Comparison of ENCODE assay signal across 13 mouse cellular contexts in the genomic region with DNA sequence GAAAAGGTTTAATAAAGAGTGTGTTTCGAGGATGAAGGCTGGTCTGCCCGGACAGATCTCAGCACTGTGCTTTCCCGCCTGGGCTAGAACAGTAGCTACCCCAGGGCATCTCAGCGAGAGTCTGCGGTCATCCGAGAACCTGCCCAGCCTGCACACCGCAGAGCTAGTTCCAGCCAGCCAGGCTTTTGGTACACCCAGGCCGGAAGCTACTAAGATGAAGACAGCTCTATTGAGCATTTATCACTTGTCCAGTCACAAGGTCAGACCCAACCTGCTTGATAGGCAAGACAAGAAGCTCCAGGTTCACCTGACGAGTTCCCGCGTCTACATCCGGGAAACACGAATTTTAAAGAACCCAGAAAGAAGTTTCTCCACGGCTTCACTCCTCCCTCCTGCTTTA.
"Had no signal": no experiment of that assay in that cellular context is flagged by ENCODE, and none has a peak within 500 bp of the region (broad histone marks: within the 10 kb centered on the region; RNA-seq: fewer than 3 reads in every experiment).

No protein-coding gene starts in this region.

- ATAC-seq: lung, postnatal 0 days; midbrain, embryonic 16.5 days had no signal

- DNase-seq: kidney, adult 9 months; kidney, postnatal 4 days; lung, adult 2 months; lung, postnatal 36 days; thymus, postnatal 4 days had no signal

- H3K27ac ChIP-seq: kidney, postnatal 0 days; left cerebral cortex, adult 2 months; limb, embryonic 10.5 days; liver, embryonic 15.5 days; neural tube, embryonic 13.5 days; stomach, postnatal 0 days had no signal

- H3K4me3 ChIP-seq: left cerebral cortex, adult 2 months; limb, embryonic 10.5 days; liver, embryonic 15.5 days; neural tube, embryonic 13.5 days had no signal
